Mouse (Mus musculus): ENCODE results near the gene Fkbp10.

Fkbp10 gene

DNA sequence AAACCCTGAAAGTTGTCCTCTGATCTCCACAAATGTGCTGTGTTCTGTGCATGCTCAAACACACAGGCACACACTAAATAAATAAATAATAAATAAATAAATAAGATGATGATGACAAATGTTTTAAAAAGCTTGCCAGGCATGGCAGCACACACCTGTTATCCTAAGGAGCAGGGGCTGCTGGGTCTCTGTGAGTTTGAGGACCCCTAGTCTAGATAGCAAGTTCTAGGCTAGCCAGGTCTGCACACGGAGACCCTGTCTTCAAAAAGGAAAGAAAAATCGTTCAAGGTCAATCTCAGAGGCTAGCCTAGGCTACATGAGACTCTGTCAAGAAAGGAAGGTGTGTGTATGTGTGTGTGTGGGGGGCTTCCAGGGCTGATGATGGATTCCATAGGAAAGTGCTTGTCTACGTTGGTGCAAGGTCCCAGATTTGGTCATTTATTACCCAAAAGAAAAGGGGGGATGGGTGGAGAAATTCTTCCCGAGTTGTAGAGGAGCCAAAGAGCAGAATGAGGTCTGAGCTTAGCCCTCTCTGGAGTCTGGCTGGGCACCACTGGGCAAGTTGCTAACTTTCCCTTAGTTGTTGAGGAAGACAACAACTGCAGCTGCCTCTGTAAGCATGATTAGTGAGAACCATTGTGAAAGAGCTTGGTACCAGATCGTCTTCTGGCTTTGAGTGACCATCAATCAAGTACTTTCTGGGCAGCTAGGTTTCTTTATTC, 21.0 kb upstream of the Fkbp10 start:
- DNase-seq (ENCODE audit: low spot score) = no peak

DNA sequence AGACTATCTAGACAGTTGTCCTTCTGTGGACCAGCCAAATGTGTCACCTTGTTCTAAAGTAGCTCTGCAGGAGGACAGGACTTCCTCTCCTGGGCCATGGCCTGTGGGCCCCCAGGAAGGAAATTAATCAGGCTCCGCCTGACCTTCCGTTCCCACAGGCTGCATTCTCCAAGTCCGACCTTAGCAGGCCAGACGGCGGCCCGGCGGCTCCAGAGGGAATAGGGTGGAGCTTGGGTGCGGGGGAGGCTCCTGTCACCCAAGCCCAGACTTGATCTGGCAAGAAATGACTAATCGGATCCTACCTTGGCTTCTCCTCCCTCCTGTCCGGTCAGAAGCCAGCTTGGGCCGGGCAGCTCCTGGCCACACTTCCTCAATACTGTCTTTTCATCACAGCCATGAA, 20.3 kb upstream of the Fkbp10 start:
- DNase-seq (ENCODE audit: low spot score) = no peak

DNA sequence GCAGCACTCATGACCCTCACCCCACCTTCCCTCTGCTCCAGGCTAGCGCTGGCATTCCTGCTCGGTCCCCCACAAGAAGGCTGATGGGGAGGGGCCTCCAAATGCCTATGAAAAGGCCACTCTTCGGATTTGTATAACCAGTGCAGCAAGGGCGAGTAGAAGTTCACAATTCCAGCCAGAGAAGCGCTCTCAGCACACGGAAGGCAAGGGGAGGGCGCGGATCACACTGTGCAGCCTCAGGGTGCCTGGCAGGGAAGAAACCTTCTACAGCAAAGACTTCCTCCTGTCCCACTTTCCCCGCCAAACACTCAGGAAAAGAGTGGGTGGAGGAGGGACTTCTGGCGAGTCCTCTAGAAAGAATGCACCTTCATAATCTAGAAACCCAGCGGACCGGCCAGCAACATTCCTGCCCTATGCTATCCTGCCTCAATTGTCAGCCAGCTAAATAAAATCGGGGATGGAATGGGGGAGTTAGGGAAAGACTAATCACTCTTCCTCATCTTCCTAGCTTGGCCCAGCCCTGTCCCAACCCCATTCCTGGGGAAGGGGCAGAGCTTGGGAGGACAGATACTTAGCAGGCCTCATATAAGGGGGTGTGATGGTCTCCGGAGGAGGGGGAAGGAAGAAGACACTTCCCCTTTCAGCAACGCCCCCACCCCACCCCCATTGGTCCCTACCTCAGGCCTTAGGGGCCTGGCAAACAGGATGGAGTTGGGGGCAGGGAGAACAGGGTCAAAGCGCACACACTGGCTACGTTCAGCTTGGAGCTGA, 19.5 kb upstream of the Fkbp10 start:
- DNase-seq (ENCODE audit: low spot score) = no peak

DNA sequence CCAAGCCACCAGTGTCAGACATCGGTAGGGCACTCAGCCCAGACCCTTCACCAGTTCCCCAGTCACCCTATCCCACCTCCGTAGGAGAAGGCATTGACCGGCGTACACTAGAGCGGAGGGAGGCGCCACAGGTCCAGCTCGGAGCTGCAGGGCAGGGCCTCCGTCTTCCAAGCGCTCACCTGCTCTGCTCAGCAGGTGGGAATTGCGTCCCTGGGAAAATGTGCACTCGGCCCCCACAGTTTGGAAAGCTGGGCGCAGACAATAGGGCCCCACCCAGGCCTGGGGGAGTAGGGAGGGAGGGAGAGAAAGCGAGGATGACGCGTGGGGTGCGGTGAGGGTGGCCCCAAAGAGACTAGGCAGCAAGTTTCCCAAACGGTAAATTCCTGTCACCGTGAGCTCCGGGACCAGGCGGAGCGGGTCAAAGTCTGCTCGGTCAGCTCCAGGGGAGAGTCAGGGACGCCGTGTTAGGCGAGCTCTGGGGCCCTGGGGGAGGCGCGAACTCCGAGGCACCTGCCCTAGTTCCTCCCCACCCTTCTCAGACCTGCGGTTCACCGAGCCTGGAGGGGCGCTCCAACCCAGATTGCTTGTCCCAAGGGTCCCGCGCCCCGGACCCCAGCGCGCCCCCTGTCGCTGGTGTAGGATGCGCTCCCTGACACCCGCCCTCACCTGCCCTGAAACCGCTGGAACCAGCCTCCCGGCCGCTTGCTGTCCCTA, 18.5 kb upstream of the Fkbp10 start:
- DNase-seq (ENCODE audit: low spot score) = no peak

DNA sequence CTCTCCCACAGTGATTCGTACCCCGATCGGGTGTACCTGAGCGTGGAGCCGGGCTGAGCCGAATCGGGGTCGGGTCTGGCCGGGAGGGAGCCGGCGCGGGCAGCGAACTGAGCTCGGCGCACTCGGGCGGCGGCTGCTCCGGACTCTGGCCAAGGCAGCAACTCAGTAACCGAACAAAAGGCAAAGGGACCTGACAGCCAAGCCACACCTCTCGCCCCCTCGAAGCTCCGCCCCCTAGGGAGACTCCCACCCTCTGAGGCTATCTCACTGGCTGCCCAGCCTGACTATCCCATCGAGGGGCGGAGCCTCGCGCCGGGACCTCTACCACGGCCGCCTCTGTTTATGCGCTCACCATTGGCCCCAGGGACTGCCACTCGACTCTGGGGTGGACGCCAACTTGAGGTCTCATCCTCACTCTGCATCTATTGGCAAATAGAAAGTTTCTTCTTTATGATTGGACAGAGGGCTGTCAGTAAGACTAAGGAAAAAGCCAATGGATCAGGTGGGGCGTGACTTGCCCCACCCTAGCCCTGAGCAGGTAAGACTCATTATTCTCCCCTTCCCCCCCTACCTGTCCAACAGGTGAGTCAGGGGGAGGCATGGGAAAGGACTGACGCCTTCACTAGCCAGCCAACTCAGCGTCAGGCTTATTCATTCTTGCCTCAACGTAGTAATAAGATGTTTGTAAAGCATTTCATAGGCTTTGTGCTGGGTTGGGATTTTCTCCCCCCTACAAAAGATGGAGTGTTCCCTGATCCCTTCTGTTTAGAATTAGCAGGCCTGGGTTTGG, 17.7 kb upstream of the Fkbp10 start, which contains the start of gene Jup:
Jup (minus strand) TSS at position 164 of the 790 bp plus-strand sequence.
- peak; percentile 100 for DNase-seq (ENCODE audit: low spot score)

DNA sequence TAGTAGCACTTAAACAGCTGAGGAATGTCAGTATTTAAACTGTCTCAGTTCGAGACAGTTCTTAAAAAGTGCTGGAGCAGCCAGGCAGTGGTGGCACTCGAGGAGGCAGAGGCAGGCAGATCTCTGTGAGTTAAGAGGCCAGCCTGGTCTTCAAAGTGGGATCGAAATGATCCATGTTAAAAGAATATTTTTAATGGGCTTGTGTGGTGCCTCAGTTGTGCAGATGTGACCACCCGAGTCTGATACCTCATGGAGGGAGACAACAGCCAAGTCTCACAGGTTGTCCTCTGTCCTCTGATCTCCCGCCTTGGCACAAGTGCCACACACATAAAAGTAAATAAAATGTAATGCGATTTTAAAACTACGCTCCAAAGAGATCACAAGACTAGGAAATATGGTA, 17.0 kb upstream of the Fkbp10 start:
- no peak for DNase-seq (ENCODE audit: low spot score)

DNA sequence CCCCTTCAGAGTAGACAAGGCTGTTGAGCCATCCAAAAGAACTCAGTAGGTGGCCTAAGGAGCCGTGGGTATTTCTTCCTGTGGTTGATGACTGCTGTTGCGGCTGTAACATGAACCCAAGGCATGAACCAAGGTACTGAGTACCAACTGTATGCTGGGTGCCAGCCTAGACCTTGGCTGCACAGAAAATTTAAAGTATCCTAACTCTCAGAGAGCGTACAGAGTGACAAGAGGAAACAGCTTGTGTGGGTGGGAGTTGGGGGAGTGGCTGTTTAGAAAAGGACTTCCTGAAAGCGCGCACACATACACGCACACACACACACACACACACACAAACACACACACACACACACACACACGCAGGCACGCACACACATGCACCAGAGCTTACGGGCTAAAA, 16.2 kb upstream of the Fkbp10 start:
- DNase-seq (ENCODE audit: low spot score) = no peak

DNA sequence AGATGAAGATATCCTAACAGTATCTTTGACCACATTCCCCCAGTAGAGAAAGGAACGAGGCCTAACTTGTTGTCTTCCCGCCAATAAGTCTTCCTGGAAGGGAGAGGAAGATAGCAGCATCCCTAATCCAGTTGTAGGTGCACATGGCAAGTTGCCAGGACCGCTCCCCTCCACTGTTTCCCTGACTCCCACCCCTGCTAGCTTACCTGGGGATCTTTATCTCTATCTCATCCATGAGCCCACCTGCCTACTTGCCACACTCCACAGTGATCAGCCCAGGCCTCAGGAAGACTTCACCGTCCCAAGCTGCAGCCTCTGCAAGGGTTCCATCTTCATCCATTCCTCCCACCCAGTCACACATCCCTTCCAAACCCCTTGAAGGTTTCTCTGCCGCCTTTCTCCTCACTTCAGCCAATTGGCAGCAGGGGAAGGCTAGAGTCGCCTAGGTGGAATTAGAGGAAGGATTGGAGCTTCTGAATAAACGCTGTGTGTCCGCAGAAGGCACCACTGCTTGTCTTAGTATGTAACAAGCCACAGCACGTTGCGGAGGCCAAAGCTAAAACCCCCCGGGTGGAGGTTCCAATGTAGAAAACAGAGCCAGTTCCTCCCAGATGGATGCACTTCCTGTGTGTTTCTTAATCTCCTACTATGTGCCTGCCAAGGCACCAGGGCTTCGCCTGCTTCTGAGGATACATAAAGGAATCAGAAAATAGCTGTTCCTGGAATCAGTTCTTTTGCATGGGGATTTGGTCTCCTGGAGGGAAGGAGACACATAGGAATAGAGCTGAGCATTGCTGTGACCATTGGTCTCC, 15.6 kb upstream of the Fkbp10 start:
- no peak for DNase-seq (ENCODE audit: low spot score)

DNA sequence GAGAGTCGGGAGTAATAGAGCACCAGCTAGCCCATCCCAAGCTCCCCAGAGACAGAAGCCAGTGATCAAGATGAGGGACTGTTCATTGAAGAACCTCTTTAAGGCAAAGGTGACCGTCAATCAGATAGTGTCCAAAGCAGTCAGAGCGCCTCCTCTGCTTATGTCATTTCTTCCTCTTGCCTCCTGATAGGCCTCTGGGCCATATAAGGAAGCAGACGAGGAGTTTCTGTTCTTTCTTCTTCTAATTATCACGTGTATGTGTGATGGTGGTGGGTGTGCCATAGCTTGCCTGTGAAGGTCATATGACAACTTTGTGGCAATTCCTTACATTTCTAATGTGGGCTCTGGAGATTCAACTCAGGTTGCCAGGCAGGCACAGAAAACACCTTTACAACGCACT, 14.7 kb upstream of the Fkbp10 start:
- DNase-seq (ENCODE audit: low spot score) = no peak

DNA sequence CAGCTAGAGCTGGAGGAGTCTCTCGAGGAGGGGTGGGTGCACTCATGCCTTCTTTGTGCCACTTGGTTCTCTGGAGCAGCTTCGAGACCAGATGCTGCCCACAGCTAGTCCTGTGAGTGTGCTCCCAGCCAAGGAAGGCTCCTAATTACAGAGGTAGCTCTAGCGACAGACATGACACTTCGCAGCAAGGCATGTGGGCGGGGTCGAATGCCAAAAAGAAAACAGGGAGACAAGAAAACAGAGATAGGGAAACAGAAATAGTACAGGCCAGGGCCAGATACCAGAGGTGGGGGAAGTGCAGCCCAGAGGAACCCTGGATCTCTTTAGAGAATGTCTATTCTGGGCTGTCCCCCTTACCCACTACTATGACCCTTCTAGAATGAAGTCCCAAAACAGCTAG, 13.3 kb upstream of the Fkbp10 start:
- DNase-seq (ENCODE audit: low spot score) = no peak

DNA sequence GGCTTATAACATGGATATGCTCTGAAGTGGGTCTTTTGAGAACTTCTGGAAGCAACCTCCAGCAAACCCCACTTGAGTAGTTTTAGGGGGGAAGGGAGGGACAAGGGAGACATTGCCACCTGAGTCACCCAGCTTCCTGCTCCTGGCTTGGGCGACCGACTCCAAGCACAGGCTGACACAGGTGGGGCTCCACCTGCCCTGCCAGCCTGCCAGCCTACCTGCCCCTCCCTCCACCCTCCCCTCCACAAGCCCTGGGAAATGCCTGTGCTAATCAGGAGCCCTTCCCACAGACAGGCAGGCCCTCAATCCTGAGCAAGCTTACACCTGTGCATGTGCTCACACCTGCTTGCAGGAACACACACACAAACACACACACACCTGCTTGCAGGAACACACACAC, 12.8 kb upstream of the Fkbp10 start:
- no peak for DNase-seq (ENCODE audit: low spot score)

DNA sequence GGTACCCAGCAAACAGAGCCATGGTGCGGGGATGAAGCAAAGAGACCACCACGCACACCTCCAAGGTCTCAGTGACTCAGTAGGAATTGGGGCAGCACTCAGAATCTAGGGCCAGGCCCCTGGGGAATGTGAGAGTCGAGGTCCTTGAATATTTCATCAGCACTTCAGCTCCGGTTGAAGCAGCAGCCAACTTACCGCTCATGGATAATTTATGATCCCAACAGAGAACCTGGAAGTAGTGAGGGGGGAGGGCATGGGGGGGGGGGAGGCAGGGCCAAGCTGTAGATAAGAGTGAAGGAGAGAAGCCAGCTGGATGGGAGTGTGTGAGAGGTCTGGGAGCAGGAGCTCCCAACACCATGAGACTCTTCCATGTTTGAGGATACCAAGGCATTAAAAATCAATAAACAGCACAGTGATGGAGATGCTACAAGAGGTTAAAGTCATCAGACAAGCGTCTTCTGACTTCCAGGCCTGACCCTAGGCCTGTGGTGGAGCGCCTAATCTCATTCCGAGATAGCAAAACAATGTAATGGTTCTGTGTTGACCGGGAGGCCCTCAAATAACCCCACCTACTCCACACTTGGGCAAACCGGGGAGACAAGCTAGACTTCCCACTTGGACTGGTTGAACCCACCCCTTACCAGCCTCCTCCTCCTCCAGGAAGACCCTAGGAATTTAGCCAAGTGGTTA, 11.9 kb upstream of the Fkbp10 start:
- no peak for DNase-seq (ENCODE audit: low spot score)

DNA sequence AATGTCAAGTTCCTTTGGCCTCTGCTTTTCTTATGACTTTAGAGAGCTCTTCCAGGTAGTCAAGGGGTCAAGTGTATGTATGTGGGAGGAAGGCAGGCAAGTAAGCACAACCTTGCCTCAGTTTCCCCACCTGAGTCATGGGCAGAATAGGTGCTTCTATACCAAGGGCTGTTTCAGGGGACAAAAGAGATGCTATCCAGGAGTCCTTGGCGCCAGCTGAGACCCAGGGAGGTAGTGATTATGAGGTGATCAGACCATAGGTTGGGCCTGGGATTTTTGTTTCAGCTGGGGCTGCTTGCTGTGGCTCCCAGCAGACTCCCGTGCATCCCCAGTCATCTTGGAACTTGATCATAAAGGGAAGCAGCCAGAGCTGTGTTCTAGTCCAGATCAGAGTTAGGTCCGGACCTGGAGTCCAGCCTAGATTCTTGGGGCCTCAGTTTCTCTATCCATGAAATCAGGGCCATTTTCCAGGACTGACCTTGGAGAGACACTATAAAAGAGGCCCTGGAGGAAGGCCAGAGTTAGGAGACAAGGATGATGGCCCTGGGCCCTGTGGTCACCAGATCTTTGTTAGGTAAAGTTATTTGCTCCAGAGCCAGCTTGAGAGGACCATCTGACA, 10.9 kb upstream of the Fkbp10 start:
- DNase-seq (ENCODE audit: low spot score) = no peak

DNA sequence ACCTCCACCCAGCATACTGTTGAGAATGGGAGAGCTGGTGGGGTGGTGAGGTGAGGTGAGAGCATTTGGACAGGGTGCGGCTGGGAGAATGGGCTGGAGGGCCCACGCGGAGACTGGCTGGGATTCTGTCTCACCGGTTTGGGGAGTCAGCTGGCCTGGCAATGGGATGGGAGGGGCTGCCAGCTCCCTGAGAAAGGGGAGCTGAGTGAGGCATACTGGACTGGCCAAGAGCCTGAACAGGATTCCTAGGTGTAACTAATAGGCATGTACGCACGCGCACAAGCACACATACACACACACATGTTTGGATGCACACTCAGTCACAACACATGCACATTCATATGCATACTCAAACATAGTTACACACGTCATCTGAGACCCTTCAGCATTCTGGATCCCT, 9.2 kb upstream of the Fkbp10 start:
- no peak for DNase-seq (ENCODE audit: low spot score)

DNA sequence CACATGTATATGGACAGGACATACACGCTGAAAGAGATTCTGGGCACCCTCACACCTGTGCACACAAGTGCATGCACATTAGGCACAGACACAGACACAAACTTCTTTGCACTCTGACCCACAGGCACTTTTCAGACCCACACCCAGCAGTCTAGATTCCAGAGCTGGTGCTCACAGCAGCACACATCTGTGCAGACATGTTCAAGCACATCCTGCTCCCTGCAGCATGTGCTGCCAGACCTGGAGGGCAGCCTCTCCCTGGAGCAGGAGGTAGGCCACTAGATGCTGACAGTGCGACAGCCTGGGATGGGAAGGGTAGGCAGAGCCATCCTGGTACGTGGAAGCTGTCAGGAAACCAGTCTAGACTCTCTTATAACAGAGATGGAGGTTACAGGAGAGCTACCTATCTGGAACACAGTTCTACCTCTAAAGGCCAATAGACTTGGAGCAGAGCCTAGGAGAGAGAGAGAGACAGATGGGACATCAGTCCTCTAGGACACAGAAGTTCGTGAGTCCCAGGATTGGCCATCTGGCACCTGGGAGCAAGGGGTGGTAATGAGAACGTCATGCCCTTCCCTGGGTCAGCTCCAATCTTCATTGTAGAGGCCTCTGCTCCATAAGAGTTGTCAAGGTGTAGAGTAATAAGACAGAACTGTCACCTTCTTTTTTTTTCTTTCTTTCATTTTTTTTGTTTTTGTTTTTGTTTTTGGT, 8.3 kb upstream of the Fkbp10 start:
- DNase-seq (ENCODE audit: low spot score) = no peak

DNA sequence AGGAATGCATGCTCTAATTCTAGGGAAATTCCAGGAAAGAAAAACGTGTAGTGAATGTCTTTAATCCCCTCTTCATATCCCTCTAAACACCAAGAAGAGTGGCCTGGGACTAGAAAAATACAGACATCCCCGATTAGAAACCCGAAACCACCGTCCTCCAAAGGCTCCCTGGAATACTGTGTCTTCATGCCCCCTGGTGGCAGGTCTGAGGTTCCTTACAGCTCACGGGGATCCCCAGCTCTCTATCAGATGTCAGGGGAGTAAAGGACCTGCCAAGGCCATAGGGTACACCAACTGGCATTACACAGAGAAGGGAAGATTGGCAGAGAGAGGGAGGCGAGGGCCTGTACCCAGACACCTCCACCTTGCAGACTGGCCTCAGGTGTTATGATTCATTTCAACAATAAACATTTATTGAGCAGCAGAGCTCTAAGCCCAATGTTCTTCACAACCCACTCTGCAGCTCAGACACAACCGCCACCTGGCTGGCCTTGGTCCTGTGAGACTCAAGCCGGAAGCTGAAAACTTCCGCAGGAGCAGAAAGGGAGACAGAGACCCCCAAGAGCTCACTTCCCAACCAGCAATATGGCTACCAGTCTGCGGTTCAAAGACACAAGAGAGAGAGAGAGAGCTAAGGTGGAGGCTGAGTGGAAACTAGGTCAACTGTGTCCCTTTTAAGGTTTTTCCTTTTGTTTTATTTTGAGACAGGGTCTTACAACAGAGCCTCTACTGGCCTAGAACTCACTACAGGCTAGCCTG, 7.2 kb upstream of the Fkbp10 start:
- peak; percentile 77 for DNase-seq (ENCODE audit: low spot score)

DNA sequence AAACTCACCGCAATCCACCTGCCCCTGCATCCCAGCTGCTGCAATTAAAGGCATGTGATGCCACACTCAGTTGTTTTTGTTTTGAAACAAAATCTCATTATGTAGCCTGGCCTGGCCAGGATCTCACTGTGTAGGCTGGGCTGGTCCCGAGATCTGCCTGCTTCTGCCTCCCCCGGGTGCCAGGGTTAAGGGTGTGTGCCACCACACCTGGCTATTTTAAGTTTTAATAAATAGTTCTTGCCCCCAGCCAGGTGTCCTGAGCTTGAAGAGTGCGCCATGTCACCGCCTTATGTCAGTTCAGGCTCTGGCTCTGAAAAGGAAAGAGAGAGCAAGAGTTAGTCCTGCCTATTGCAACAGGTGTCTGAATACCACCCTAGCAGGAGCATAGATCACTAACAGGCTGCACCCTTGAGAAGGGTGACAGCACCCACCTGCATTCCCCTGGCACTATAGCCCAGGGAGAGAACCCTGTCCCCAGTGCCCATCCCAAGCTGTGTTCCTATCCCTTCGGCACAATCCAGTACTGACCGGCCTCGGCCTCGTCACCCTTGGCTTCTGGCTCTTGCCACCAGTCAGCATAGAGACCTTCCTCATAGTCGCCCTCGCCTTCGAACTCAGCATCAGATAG, 6.5 kb upstream of the Fkbp10 start:
- DNase-seq (ENCODE audit: low spot score) = no peak

DNA sequence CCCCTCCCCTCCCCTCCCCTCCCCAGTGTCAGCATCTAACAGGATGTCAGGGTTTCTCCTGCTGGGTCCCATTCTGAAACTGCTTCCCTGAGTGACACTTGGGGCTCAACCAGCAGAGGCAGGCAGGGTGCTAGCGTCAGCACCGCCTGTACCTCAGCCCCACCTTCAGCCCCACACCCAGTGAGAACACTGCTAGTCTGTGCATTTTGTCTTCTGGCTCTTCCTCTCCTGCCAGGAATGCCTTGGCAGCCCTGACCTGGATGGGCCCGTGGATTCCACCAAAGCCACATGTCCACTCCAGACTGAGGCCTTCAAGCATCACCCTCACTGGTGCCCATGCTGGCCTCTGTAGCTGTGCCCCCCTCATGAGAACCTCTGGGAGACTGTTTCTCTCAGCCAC, 5.8 kb upstream of the Fkbp10 start:
- no peak for DNase-seq (ENCODE audit: low spot score)

All from layer of hippocampus, adult 11-12 months (tissue).